8 mouse cellular contexts compared by ENCODE assay signal in genomic region chr2:126450210-126450936, GRCm38 (mm10). TPM values are rescaled to one million over a fixed set of nuclear protein-coding genes. Genes with fewer than 3 reads are reported as not detected.
DNase-seq lines count a peak whose midpoint lies in the region; ATAC-seq lines count a peak whose summit lies in the region.

No protein-coding gene starts in this region.

- no peaks in the 10 kb centered on the region for H3K36me3 ChIP-seq in midbrain, embryonic 14.5 days (ENCODE audit: control insufficient read depth, insufficient read depth, low read length)
- no peaks in the 10 kb centered on the region for H3K36me3 ChIP-seq in midbrain, embryonic 10.5 days
- H3K36me3 ChIP-seq in heart, embryonic 10.5 days, result no peaks in the 10 kb centered on the region
- no peaks in the 10 kb centered on the region for H3K36me3 ChIP-seq in neural tube, embryonic 14.5 days (ENCODE audit: control insufficient read depth, insufficient read depth, low read length)

- no peaks in the 10 kb centered on the region for H3K27me3 ChIP-seq in midbrain, embryonic 14.5 days (ENCODE audit: control insufficient read depth, insufficient read depth, low read length)
- H3K27me3 ChIP-seq in midbrain, embryonic 10.5 days (ENCODE audit: low read depth, poor library complexity, severe bottlenecking), result no peaks in the 10 kb centered on the region
- H3K27me3 ChIP-seq in heart, embryonic 10.5 days (ENCODE audit: insufficient read depth, poor library complexity, severe bottlenecking), result no peaks in the 10 kb centered on the region
- H3K27me3 ChIP-seq in neural tube, embryonic 14.5 days (ENCODE audit: control insufficient read depth, insufficient read depth, low read length), result no peaks in the 10 kb centered on the region

- no peak overlapping the region for H3K4me2 ChIP-seq in midbrain, embryonic 14.5 days (ENCODE audit: low read length)
- H3K4me2 ChIP-seq in neural tube, embryonic 14.5 days (ENCODE audit: low read depth, low read length), result no peak overlapping the region

- no peaks in the 10 kb centered on the region for H3K9me3 ChIP-seq in midbrain, embryonic 14.5 days (ENCODE audit: control insufficient read depth, low read length)
- no peaks in the 10 kb centered on the region for H3K9me3 ChIP-seq in midbrain, embryonic 10.5 days (replicated peaks)
- no peaks in the 10 kb centered on the region for H3K9me3 ChIP-seq in heart, embryonic 10.5 days
- H3K9me3 ChIP-seq in neural tube, embryonic 14.5 days (ENCODE audit: control insufficient read depth, low read length), result no peaks in the 10 kb centered on the region

- no peak overlapping the region for H3K9ac ChIP-seq in midbrain, embryonic 14.5 days (replicated peaks; ENCODE audit: low read length)
- H3K9ac ChIP-seq in neural tube, embryonic 14.5 days (replicated peaks; ENCODE audit: low read depth, low read length), result no peak overlapping the region

- H3K4me3 ChIP-seq in midbrain, embryonic 14.5 days (replicated peaks; ENCODE audit: low read depth, low read length), result no peak overlapping the region
- no peak overlapping the region for H3K4me3 ChIP-seq in midbrain, embryonic 10.5 days
- H3K4me3 ChIP-seq in heart, embryonic 10.5 days, result no peak overlapping the region
- H3K4me3 ChIP-seq in neural tube, embryonic 14.5 days (ENCODE audit: low read depth, low read length), result no peak overlapping the region

- no peaks in the 10 kb centered on the region; the same call in 1 of the 2 replicates for H3K4me1 ChIP-seq in midbrain, embryonic 14.5 days (ENCODE audit: control insufficient read depth, insufficient read depth, low read length)
- peaks cover 6% of the 10 kb centered on the region for H3K4me1 ChIP-seq in midbrain, embryonic 10.5 days
- H3K4me1 ChIP-seq in heart, embryonic 10.5 days, result peaks cover 12% of the 10 kb centered on the region
- H3K4me1 ChIP-seq in neural tube, embryonic 14.5 days (ENCODE audit: control insufficient read depth, insufficient read depth, low read length), result no peaks in the 10 kb centered on the region

- DNase-seq in midbrain, embryonic 14.5 days, result peak; percentile 70
- DNase-seq in midbrain, embryonic 10.5 days (ENCODE audit: low spot score), result no peak
- peak; percentile 37 to 86 for DNase-seq in cerebellum, postnatal 4 days (ENCODE audit: low spot score in 2 of 2)
- DNase-seq in heart, embryonic 10.5 days (ENCODE audit: low spot score), result no peak
- DNase-seq in left cerebral cortex, adult 11 months (ENCODE audit: low spot score), result peak; percentile 4
- DNase-seq in urinary bladder, adult 2 months (ENCODE audit: low spot score), result no peak

- ATAC-seq in midbrain, embryonic 14.5 days (ENCODE audit: low FRiP score, low TSS enrichment), result peak; percentile 77
- ATAC-seq in neural tube, embryonic 14.5 days (ENCODE audit: low read depth), result peak; percentile 94
- no peak for ATAC-seq in erythroid progenitor cell, adult 5-6 weeks (replicated peaks; ENCODE audit: low FRiP score, poor library complexity, severe bottlenecking)

- no peak overlapping the region for H3K27ac ChIP-seq in midbrain, embryonic 14.5 days (replicated peaks; ENCODE audit: low read depth, low read length)
- H3K27ac ChIP-seq in midbrain, embryonic 10.5 days (replicated peaks), result no peak overlapping the region
- H3K27ac ChIP-seq in heart, embryonic 10.5 days, result peak overlapping the region; percentile 84
- H3K27ac ChIP-seq in neural tube, embryonic 14.5 days (ENCODE audit: low read depth, low read length), result no peak overlapping the region

- WGBS in midbrain, embryonic 14.5 days, result 62% methylated on average over 14 of the region's 14 CpGs
- 86% methylated on average over 14 of the region's 14 CpGs for WGBS in midbrain, embryonic 10.5 days
- 63% methylated on average over 14 of the region's 14 CpGs for WGBS in heart, embryonic 10.5 days
- 41% methylated on average over 14 of the region's 14 CpGs for WGBS in neural tube, embryonic 14.5 days

RNA-seq across cellular contexts. Expression of gene Atp8b4, which starts 50.1 kb away (rescaled TPM):
- 0.13 TPM in 1 of 2 replicates, not detected in the other for polyA plus RNA-seq in midbrain, embryonic 14.5 days (2014; fragmentation: Nextera tagmentation; extraction: Ambion mirVana)
- 0.07 and 0.12 TPM in 2 replicates for polyA plus RNA-seq in midbrain, embryonic 10.5 days (2016; fragmentation: Nextera tagmentation; extraction: Ambion mirVana)
- polyA plus RNA-seq in heart, embryonic 10.5 days (2016; fragmentation: Nextera tagmentation; extraction: Ambion mirVana), result 0.05 and 0.15 TPM in 2 replicates
- 0.03 and 0.10 TPM in 2 replicates for polyA plus RNA-seq in neural tube, embryonic 14.5 days (2014; fragmentation: Nextera tagmentation; extraction: Ambion mirVana)
- 24.9 and 31.0 TPM in 2 replicates for total RNA-seq in erythroid progenitor cell, adult 5-6 weeks (2015; ENCODE audit: low replicate concordance)
- total RNA-seq in erythroid progenitor cell, adult 5-6 weeks (2017; ENCODE audit: low replicate concordance), result 14.8 and 16.6 TPM in 2 replicates
- 0.78 and 0.99 TPM in 2 replicates for polyA plus RNA-seq in urinary bladder, adult 2 months (2012; rRNA removed)

Comparison
In these comparisons a context has a peak if more than half of its experiments do, and no peak if none do; other contexts are left out.
1. DNase-seq: peak in midbrain, embryonic 14.5 days (single experiment), cerebellum, postnatal 4 days (2 of 2) and left cerebral cortex, adult 11 months (single experiment); none in midbrain, embryonic 10.5 days (single experiment), heart, embryonic 10.5 days (single experiment) and urinary bladder, adult 2 months (single experiment).